Mouse (Mus musculus) telencephalon, adult 2 months (tissue): Measurements from ENCODE around the gene Dsel.
A peak's percentile ranks its signal among the peaks of the same experiment; 100 is the strongest.

Source experiments
- DNase-seq: peaks from one replicate; pipeline ENCODE4 v3.0.0-alpha.2; 2011; ENCODE audit warnings: low read depth, low spot score

Dsel gene

GRCm38 (mm10) chr1:111864779-111865165 lies at the start of gene Dsel:
Dsel (minus strand) TSS chr1:111864918.
- peak; percentile 86 for DNase-seq

GRCm38 (mm10) chr1:111911424-111911823 lies 46.7 kb upstream of the Dsel start:
- no peak for DNase-seq

- no peak for DNase-seq
These were observed 18.6 kb upstream of the Dsel start for GRCm38 (mm10) chr1:111883336-111883735.

DNA sequence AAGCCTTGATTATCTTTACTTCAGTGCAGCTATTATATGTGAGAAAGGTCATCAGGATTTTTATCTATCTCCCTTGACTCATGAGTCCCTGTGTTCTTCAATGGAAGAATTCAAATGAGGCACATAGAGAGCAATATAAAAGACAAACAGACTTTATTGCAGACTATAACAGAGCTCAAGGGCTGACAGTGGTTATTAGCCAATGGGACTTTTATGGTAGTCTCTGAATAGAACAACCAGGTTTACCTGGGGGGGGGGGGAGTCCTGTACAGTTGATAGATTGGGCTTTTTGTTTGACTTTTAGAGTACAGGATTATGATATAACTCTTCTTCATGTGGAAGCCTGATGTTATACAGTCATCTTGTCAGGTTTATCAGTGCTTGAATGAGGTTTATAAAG lies 11.1 kb upstream of the Dsel start:
- DNase-seq, result no peak

DNA sequence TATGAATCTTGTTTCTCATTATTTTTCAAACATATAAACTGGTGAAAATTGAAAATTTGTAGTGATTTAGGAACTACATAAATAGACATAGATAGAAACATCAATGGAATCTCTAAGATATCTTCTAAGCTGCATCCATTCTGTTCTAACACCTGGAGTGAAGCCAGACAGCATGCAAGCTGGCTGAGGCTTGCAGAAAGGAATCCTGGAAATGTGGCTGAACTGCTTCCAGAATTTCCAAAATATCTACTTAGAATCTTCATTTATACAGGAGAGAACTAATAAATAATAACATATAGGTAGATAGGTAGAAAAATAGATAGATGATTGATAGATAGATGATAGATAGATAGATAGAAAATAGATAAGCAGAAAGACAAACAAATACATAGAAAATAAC lies 8.5 kb upstream of the Dsel start:
- DNase-seq, result no peak

DNA sequence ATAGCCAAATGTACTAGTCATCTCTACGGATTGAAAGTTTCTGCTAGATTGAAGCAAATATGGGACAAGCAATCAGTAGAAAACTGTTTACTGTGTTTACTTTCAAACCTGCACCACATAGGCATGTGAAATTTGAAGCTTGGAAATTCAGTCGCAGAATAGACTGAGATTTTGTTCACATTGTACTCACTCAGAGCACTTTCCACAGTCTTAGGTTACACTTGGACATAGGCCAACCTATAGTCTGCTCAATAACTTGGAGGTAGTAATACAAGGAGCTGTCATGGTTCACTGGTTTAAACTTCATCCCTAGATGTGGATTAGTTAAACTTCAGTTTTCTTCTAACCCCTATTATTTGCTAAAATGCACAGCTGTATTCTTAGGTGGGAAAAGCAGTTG lies 749 bp upstream of the Dsel start:
- no peak for DNase-seq

DNA sequence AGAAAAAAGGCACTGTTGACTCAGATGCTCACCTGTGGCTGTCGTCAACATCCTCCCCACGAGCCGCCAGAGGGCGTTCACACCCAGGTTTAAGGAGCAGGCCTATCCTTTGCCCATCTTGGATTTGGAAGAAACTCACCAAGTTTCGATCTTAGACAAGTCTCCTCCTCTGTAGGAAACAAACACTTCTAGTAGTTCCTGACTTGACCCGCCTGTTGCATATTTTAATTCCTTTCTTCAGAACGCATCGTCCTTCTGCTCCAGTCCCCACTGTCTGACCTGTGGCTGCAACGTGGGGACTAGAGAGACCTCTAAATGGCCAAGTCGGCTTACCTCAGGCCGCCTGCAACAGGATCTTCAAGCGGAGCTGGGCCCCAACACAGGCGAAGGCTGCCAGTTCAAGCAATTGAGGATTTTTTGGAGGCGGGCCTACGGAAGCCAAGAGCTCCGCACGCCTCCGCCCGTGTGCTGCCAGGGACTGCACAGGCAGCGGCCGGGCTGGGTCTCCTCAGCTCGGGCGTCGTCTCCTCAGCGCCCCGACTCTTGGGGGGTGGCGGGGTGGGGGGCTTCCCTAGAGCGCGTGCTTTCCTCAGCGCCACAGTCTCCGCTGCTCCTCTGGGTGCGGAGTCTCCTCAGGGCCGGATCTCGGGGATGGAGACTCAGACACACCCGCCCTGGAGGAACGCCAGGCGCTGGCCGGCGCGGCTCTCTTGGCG lies 497 bp downstream of the Dsel start:
- peak; percentile 74 for DNase-seq

- no peak for DNase-seq
These were observed 6.9 kb downstream of the Dsel start for GRCm38 (mm10) chr1:111857852-111858251.

DNA sequence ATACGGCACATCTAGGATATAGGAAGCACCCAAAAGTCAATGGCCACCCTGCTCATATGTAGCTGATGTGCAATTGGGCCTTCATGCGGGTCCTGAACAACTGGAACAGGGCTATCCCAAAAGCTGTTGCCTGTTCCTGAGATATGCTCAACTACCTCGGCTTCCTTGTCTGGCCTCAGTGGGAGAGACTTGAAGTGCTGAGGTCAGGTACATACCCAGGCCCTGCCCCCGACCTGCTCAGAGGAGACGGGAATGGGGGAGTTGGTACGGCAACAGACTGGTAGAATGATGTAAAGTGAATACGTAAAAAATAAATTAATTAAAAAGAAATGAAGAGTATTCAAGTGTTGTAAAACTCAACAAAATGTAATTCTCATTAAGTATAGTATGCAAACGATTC lies 12.3 kb downstream of the Dsel start:
- DNase-seq, result no peak

GRCm38 (mm10) chr1:111833583-111834225 lies 31.0 kb downstream of the Dsel start:
- peak; percentile 44 for DNase-seq
